Mouse (Mus musculus) mouse trophoblast stem cell (cell line): ENCODE data around the gene Usp45.

Source experiments
- in situ Hi-C, 2 experiments: fragments of 300-500 bp; cut with MseI, MboI; formaldehyde crosslinking; loops; 2 replicates in 1 of 2; 3 replicates in 1 of 2; pipeline ENCODE4 v1.15.1; 2025

Gene Usp45

GRCm38 (mm10) chr4:21789836-21790235, 22.9 kb downstream of the Usp45 start:
- in situ Hi-C loops = no loop called here

GRCm38 (mm10) chr4:21793631-21794030, 26.7 kb downstream of the Usp45 start:
- in situ Hi-C loops = no loop called here

DNA sequence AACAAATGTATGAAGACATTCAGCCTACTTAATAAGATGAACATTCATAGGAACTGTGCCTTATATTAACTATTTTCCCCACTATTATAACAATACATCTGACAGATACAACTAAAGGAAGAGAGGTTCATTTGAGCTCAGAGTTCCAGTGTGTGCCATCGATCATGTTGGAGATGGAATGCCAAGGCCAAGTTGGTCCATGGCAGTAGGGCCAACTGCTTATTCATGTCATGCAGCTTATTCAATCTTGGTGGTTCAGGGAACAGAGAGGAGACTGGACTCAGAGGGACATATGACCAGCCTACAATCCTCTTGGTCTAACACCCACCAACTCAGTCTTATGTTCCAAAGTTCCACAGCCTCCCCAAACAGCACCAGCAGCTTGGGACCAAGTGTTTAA, 34.1 kb downstream of the Usp45 start:
- in situ Hi-C loops = loop anchor here in 1 of 2 experiments (25.0 kb wide), 1 partner anchor 264 kb away; no protein-coding TSS in a partner anchor

DNA sequence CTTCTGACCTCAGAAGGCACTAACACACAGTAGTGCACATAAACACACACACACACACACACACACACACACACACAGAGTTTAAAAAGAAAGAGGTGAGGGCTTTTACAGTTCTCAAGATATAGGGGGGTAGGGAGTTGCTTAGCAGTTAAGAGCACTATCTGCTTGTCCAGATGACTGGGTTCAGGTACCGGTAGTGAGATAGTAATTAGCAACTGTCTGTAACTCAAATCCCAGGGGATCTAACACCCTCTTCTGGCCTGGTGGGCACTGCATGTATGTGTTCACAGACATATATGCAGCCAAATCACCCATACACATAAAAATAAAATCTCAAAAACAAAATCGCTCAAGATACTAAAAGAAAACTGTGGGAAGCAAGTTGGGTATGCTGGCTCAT, 34.7 kb downstream of the Usp45 start:
- in situ Hi-C loops = loop anchor here in 1 of 2 experiments (25.0 kb wide), 1 partner anchor 264 kb away; no protein-coding TSS in a partner anchor

DNA sequence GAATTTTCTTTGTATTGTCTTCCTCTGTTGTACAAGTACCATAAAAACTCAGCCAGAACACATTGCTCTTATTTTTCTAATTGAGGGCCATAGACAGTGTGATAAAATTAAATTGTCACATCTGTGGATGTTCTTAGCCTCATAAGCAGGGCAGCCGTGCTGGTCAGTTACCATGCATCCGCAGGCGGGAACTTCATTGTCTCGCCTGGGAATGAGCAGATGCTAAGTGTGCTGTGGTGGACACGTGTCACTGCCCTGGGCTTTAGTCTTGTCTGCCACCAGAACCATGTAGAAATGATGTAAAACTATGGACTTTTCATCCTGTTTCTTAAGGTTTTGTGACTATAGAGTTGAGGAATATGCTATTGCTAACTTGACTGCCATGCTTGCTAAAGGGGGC, 40.2 kb downstream of the Usp45 start:
- in situ Hi-C loops = loop anchor here in 1 of 2 experiments (25.0 kb wide), 1 partner anchor 270 kb away; no protein-coding TSS in a partner anchor

- in situ Hi-C loops = loop anchor here in 1 of 2 experiments (25.0 kb wide), 1 partner anchor 273 kb away; no protein-coding TSS in a partner anchor
These were observed 43.7 kb downstream of the Usp45 start for GRCm38 (mm10) chr4:21810608-21811007.

- in situ Hi-C loops = loop anchor here in 1 of 2 experiments (25.0 kb wide), 1 partner anchor 275 kb away; no protein-coding TSS in a partner anchor
These were observed 45.7 kb downstream of the Usp45 start for GRCm38 (mm10) chr4:21812635-21813034.

GRCm38 (mm10) chr4:21814029-21814428, 47.1 kb downstream of the Usp45 start:
- in situ Hi-C loops = loop anchor here in 1 of 2 experiments (25.0 kb wide), 1 partner anchor 277 kb away; no protein-coding TSS in a partner anchor

GRCm38 (mm10) chr4:21826616-21827015, 59.7 kb downstream of the Usp45 start:
- in situ Hi-C loops = no loop called here

- in situ Hi-C loops = no loop called here
These were observed 65.9 kb downstream of the Usp45 start for GRCm38 (mm10) chr4:21832844-21833243.

DNA sequence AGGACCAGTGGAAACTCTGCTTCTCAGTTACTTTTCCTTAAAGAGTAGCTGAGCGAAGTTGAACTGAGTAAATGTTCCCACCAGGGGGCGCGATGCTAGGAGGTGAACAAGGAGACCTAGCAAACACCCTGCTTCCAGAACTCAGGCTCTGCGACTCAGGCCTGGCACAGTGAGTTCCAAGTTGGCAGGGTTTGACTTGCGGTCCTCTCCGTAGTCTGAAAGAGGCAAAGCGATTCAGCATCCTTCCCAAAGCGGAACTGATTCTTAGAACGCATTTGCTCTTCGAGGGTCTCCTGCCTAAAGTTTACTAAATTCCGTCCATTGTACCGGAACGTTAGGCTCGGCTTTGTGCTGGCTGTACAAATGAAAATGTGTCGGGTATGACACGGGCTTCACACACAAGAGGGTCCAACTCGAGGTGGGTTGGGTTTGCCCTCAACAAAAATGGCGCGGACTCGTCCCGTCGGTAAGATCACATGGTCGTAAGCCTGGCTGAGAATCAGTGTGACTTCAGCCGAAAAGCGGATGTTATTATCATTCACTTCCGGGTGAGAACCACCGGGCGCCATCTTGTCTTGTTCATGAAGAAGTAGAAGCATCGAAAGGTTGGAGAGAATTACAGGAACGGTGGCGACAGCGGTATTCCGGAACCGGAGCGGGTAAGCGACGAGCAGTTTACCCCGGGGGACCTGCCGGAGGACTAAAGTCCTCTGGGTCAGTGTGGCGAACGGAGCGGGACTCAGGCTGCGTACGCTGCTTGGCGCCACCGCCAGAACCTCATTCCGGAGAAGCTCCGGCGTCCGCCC, 80.7 kb downstream of the Usp45 start, which contains the start of gene Pnisr:
Gene Pnisr (plus strand): TSS at position 103 of the 806 bp plus-strand sequence.
- in situ Hi-C loops = no loop called here

DNA sequence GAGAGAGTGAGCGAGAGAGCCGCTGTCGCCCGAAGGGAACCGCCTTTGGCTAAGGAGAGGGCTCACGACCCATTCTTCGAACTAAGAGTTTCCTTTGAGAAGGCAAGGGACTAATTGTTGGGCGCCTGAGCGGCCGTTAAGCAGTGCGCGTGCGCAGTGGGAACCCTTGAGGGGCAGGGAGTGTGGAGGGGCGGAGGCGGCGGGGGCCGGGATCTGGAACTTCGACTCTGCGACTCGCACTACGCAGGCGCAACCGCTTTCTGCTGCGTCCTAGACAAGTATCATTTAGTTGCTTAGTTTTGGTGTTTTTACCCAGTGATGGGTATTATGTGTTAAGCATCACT, 81.3 kb downstream of the Usp45 start:
- in situ Hi-C loops = no loop called here

DNA sequence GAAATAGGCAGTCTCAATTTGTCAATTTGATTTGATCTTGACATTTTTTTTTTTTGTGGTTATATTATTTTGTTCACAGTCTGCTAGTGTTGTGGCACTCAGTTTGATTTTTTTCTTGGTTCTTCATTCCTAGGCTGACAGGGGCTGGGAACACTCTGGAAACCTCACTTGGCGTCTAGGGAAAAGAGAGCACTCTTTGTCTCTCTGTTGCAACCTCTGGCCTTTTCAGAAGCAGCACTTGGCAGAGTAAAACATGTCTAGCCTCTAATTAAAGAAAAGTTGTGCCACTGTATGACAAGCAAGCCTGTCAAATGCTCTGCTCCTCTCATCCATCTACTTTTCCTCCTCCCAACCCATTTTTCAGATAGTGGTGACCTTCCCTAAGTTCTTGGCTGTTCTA, 90.5 kb downstream of the Usp45 start:
- in situ Hi-C loops = no loop called here

DNA sequence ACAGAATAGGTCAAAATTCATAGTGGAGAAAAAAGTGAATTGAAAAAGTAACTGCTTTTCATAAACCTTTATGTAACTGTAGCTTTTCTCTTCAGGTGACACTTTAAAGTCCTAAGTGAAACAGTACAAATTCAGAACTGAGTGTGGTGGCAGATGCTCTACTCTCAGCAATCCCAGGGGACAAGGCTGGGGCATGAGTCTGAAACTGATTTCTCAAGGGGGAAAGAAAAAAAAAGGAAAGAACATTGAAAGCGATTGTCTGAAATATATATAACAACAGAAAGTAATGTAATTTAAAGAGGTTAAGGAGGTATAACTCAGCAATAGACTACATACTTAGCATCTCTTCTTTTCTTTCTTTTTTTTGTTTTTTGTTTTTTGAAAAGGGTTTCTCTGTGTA, 98.3 kb downstream of the Usp45 start:
- in situ Hi-C loops = no loop called here

DNA sequence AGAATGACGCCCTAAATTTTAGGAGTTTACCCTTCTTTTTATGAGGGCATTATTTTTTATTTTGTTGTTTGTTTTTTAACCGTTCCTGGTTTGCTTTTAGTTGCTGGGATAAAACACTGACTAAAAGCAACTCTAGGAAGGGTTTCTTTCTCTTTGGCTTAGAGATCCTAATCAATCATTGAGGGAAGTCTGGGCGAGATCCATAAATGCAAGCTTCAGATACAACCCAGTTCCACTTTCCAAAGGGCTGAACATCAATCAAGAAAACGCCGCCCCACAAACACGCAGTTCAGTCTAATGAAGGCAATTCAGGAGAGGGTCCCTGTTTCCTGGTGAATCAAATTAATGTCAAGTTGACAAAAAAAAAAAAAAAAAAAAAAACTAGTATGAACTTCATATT, 111.8 kb downstream of the Usp45 start:
- in situ Hi-C loops = no loop called here

DNA sequence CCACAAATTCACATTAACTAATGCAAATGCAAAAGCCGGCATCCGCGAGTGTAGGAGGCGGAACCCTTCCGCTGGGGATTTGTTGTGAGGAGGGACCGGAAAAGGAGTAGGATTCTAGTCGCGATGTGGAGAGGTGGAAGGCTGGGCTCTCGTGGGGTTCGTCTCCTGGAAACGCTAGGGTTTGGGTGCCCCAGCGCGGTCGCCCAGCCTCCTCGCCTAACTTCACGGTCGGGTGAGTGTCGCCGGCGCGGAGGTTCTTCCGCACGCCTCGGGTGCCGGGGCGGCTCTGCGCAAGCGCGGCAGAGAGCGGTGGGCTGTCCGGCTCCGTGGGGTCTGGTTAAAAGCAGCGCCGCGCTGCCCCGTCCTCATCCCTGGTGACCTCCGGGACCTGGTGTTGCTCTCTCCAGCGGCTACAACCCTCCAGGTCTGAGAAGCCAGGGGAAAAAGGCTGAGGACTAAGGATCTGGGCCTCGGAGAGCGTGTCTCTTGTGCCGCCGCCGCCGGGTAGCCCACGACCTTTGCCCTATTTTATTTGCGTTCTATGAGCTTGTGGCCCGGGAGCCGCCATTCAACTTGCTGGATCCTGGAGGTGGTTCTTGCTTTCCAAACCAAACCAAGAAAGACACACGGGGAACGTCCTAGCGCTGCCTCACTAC, 112.7 kb downstream of the Usp45 start, which contains the start of gene Coq3:
Gene Coq3 (plus strand): TSS at position 109 of the 656 bp plus-strand sequence.
- in situ Hi-C loops = no loop called here

DNA sequence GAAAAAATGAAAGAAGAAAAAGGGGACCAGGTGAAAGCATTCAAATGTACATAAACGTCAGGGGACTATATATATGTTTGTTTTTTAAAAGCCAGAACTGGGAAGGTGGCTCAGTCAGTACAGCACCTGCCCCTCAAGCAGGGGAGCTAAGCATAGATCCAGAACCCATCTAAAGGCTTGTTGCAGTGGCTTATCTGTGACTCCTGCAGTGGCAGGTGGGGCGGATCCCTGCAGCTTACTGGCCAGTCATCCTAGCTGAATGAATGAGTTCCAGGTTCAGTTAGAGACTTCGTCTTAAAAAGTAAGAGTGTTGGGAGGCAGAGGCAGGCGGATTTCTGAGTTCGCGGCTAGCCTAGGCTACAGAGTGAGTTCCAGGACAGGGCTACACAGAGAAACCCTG, 115.8 kb downstream of the Usp45 start:
- in situ Hi-C loops = no loop called here

DNA sequence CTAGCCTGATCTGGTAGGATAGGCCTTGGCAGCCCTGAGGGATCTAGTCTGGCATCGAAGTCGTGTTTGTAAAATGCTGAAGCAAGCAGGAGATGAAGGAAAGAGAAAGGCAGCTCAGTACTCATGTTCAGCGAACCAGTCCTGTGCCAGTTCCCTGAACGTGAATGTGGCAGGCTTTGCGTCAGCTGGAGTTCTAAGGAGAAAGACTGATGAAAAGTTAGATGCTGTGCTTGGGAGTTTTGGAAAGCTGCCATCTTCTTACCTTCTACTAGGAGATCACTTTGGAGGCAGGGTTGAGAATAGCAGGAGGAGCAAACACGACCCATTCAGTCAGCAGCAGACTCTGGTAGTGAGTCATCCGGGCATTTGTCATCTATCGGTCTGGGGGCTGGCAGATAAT, 118.9 kb downstream of the Usp45 start:
- in situ Hi-C loops = no loop called here
